Mouse (Mus musculus) kidney, postnatal 36 days (tissue): ENCODE data around the gene Susd4.

ENCODE experiments used
- DNase-seq, 2 experiments: peaks; one replicate each; pipeline ENCODE4 v3.0.0; 2021 to 2022; ENCODE audit warnings: mixed read lengths in 2 of 2

Gene Susd4

GRCm38 (mm10) chr1:182787030-182787429 lies 23.4 kb downstream of the Susd4 start:
- no peak for DNase-seq

GRCm38 (mm10) chr1:182788896-182789295 lies 25.2 kb downstream of the Susd4 start:
- DNase-seq, result peak; percentile 14 to 17

DNA sequence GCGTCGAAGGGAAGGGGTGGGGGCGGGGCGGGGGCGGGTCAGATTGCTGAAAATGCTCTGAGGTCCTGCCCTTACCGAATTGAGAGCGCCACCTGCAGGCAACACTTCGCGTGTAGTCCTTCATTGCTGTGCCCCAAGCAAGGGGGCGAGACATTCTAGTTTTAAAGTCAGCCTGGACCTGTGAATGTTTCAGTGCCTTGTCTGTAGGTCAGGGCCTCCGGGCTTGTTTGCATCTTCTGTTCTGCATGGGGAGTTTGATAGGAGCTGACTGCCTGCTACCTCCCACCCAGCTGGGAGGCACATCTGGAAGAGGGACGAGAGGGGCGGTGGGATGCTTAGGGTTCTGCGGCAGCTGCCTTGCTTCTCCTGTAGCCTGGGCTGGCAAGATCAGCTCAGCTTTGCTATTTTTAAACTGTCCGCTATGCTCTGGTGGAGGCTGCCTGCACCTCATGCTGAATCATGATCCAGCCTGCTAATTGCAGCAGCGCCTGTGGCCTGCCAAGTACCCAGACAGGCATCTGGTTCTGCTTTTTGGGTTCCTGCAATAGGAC lies 28.9 kb downstream of the Susd4 start:
- peak; percentile 57 to 89 for DNase-seq

DNA sequence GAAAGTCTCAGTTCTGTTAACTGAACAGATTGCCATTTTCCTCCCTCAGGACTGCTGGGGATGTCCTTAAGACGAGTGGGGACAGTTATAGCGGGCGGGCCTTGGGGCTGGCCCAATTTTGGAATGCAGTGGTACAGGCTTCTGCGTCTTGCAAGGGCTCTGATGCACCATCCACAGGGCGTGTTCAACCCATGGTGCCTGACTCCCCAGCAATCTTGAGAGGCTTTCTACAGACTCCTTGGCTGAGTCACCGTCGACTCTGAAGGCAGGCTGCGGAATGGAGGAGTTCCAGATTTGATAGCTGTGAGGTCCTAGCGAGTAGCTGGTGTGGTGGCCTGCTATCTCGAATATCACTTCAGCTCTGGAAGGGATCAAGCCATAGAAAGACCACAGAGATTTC lies 30.6 kb downstream of the Susd4 start:
- no peak for DNase-seq

- DNase-seq, result no peak
These were observed 31.0 kb downstream of the Susd4 start for GRCm38 (mm10) chr1:182794628-182795027.

DNA sequence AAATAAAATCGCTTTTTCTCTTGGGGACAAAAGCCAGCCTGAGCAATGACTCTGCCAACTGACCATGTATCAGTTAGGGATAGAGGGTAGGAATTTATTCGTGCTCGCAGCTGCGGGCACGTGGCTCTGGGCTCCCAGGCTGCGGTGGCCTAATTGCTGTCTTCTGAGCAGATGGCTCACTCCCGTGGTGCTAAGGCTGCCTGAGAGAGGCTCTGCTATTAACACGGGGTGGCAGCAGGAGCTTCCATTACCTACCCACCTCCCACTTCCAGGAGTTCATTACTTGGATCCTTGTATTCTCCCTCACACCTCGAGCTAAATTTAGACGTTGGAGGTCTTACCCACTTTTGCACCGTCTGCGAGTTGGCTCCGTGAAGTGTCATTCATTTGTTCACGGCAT lies 33.4 kb downstream of the Susd4 start:
- DNase-seq, result no peak

DNA sequence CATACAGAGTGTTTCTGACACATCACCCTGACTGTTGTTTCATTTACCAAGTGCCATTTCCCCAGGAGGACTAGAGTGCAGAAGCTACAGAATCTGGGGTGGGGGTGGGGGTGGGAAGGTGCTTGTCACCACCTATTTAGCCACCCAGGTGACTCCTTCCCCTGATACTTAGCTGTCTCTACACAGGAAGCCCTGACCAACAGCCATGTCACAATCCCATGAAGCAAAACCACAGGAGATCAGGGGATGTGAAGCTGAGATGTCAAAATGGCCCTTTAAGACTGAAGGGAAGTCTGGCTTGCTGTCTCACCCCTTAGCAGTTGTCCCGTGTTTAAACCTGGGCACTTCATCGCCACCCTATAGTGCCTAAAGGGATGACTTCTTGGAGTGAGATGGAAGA lies 37.9 kb downstream of the Susd4 start:
- no peak for DNase-seq

DNA sequence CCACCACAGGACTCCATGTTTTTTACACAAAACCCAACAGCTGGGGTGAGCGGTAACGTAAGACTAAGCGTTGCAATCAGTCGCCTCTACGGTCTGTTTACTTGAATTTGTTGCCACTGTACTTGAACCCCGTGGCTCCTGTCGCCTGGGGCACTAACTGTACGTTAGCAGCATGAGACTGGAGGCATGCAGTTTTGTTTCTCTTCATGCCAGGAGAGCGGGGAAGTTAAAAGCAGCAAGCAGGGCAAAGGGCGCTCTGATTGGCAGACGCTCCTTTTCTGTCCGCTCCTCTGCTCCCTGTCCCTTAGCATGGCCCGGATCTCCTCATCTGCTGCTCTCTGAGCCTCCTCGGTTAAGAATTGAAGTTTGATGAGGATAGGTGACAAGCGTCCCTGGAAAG lies 39.2 kb downstream of the Susd4 start:
- peak; percentile 8 to 38 for DNase-seq

- DNase-seq, result peak in 1 of 2 experiments; percentile 15
These were observed 50.3 kb downstream of the Susd4 start for GRCm38 (mm10) chr1:182813991-182814390.

- DNase-seq, result no peak
These were observed 50.9 kb downstream of the Susd4 start for GRCm38 (mm10) chr1:182814566-182814965.

DNA sequence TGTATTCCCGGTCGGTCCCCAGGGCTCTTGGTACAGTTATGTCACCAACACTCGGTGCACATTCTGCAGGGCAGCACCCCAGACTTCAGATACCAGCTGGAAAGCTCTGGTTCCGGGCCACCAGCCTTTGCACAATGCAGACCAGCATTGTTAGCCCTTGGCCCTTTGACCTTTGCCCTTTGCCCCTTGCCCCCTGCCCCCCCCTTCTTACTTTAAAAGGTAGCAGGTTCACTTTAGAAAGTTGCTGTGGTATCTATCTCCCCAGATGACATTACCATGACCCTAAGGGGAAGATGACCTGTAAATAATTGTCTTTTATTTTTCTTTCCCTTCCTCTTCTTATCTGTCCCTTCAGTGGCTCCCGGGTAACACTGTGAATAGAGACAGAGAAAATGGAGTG lies 53.4 kb downstream of the Susd4 start:
- no peak for DNase-seq

GRCm38 (mm10) chr1:182817624-182818023 lies 54.0 kb downstream of the Susd4 start:
- no peak for DNase-seq

DNA sequence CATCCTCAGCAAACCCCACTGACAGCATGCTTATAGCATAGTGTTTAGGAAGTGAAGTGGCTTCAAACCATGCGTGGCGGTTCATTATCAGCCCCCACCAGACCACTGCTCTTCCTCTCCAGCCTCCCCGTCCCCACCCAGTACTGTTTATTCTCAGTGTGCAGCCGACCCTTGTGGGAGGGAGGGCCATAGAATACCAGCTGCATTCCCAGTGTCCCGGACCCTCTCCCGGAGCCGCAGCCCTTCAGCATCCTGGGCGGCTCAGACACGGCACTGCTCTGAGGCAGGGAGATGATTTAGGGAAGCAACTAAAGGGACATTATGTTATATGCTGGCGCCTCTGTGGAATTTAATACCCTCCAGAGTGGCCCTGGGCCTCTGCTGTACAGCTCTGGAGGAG lies 55.3 kb downstream of the Susd4 start:
- DNase-seq, result no peak

DNA sequence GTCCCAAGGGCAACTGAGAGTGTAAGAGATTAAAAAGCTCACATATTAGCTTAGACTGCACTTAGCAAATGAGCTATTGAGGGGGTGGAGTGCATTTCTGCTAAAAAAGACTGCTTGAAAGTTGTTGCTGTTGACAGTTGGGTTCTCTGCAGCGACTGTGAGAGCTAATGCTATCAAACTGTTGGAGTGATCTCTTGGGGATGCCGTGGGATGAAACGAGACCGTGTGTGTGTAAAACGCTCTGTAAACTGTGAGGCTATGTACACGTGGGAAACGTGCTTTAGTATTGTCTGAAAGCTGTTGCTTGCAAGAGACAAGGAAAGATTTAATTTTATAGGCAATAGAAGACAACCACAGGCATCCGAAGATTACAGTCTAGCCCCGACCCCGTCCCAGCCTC lies 59.1 kb downstream of the Susd4 start:
- no peak for DNase-seq

DNA sequence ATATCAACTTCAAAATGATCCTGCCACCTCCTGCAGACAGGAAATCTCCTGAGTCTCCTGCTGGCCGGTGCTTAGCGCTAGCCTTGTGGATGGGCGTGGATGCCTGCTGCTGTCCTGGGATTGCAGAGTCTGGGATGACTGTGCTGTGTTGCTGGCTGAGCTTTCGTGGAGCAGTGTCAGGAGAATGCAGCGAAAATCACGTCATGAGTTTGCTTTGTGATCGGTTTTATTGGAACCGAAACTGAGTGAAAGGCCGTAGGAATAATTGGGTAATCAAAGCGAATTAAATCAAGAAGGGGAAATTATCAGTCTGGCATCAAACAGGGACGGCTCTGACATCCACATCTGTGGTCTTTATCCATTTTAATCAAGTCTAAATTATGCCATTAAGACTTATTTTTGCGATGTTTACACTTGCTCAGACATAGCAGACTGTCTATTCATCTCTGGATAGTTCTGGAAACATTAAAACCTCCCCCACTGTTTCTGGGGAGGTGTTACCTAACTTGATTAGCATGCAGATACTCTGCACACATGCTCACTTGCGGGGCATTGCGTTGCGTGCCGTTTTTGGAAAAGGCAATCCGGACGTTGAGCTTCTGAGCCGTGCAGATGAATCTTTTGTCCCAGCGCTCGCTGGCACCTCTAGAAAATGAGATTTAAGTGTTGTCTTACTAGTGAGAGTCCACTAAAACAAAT lies 60.2 kb downstream of the Susd4 start:
- no peak for DNase-seq

GRCm38 (mm10) chr1:182826557-182826956 lies 62.9 kb downstream of the Susd4 start:
- no peak for DNase-seq

DNA sequence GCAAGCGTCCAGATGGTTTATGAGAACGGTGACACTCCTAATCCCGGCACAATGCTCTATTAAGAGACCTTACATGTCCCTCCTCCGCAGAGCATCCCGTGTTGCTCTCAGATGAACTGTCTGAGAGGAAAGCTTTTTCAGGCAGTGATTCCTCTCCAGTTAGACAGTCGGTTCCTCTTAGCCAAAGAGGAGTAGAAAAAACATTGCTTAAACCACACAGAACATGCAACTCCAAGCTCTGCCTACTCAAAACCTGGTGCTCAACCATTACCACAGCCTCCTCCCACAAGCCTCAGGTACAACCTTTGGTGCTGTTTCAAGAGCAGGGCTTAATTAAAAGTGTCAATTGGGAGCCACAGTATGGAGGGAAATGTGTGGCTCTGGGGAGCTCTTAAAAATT lies 74.4 kb downstream of the Susd4 start:
- no peak for DNase-seq

- DNase-seq, result no peak
These were observed 75.8 kb downstream of the Susd4 start for GRCm38 (mm10) chr1:182839332-182839929.

GRCm38 (mm10) chr1:182840011-182840410 lies 76.4 kb downstream of the Susd4 start:
- no peak for DNase-seq

GRCm38 (mm10) chr1:182840606-182841005 lies 76.9 kb downstream of the Susd4 start:
- no peak for DNase-seq

- DNase-seq, result no peak
These were observed 85.9 kb downstream of the Susd4 start for GRCm38 (mm10) chr1:182849556-182849955.

DNA sequence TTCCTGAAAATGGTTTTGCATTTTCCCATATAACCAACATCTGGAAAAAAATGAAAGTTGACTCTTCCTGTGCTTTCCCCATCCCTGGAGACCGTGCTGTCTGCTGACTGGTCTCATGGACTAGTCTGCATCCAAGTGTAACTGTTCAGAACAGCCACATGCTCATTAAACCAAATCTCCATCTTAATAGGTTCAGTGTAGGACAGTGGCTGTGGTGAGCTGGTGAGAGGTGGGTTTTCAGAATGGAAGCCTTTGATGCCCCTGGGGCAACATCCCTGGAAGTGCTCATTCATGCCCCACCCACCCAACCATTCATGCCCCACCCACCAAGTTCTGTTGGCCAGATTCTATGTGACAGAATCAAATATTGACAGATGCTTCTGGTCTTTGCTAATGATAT lies 86.4 kb downstream of the Susd4 start:
- no peak for DNase-seq

DNA sequence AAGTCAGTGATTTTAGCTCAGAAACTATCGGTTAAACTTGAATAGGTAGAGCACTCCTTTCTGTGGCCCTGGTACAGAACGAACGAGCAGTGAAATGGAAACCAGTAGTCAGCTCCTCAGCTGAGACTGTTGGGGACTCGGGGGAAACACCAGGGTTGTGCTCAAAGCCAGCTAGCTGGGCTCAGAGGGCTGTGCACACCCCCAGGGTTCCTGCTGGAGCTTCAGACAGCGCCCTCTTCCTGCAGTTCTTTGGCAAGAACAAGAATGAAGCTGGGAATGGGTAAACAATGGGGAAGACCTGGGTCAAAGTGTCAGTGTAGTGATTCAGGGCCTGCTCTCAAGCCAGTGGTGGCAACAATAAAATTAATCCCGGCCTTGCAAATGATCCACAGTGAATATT lies 88.5 kb downstream of the Susd4 start:
- no peak for DNase-seq

GRCm38 (mm10) chr1:182856636-182857035 lies 93.0 kb downstream of the Susd4 start:
- no peak for DNase-seq
